Comparison of ENCODE assay signal across 15 mouse cellular contexts in genomic region chr14:120952434-120952833, GRCm38 (mm10). TPM values are rescaled to one million over a fixed set of nuclear protein-coding genes. Genes with fewer than 3 reads are reported as not detected.
DNase-seq lines count a peak whose midpoint lies in the region; ATAC-seq and TF ChIP-seq lines count a peak whose summit lies in the region.
"Had no signal": no experiment of that assay in that cellular context is flagged by ENCODE, and none has a peak within 500 bp of the region (broad histone marks: within the 10 kb centered on the region; RNA-seq: fewer than 3 reads in every experiment).

No protein-coding gene starts in this region.

- DNase-seq in heart, postnatal 4 days: peak; percentile 18
- DNase-seq in heart, adult 11 months: no peak
- no peak for DNase-seq in midbrain, postnatal 0 days (ENCODE audit: low spot score)
- peak; percentile 71 for DNase-seq in R1 (ENCODE audit: low read depth, low spot score)
- DNase-seq in cerebellum, adult 11-12 months: no peak
- no peak for DNase-seq in urinary bladder, postnatal 14 days (ENCODE audit: low spot score)
- DNase-seq: cerebellum, adult 11 months had no signal

- no peak for TF ChIP-seq POLR2A in small intestine, adult 2 months (IDR thresholded peaks at IDR 0.05; ENCODE audit: low read depth, low read length)

- ATAC-seq in midbrain, postnatal 0 days (ENCODE audit: low FRiP score): no peak
- ATAC-seq in midbrain, embryonic 15.5 days (replicated peaks): no peak
- ATAC-seq: inflammation-experienced regulatory T-cells, adult 6 months had no signal

- H3K27ac ChIP-seq in midbrain, postnatal 0 days (ENCODE audit: low read depth, low read length): no peak overlapping the region
- no peak overlapping the region for H3K27ac ChIP-seq in midbrain, embryonic 15.5 days
- no peak overlapping the region for H3K27ac ChIP-seq in small intestine, adult 2 months (ENCODE audit: insufficient read depth, low read depth, low read length)
- H3K27ac ChIP-seq: embryonic facial prominence, embryonic 13.5 days; limb, embryonic 12.5 days; macrophage; neural tube, embryonic 13.5 days had no signal

- no peaks in the 10 kb centered on the region for H3K9me3 ChIP-seq in midbrain, postnatal 0 days (ENCODE audit: low read length)
- H3K9me3 ChIP-seq in midbrain, embryonic 15.5 days: no peaks in the 10 kb centered on the region
- H3K9me3 ChIP-seq: embryonic facial prominence, embryonic 13.5 days; limb, embryonic 12.5 days had no signal

- whole genome bisulfite sequencing in midbrain, postnatal 0 days: 48% methylated on average over 2 of the region's 2 CpGs
- WGBS in midbrain, embryonic 15.5 days: 52% methylated on average over 2 of the region's 2 CpGs
- 42% methylated on average over 2 of the region's 2 CpGs for WGBS in small intestine, adult 2 months

- H3K27me3 ChIP-seq in midbrain, postnatal 0 days (ENCODE audit: insufficient read depth, low read length): no peaks in the 10 kb centered on the region
- no peaks in the 10 kb centered on the region for H3K27me3 ChIP-seq in midbrain, embryonic 15.5 days (replicated peaks)
- no peaks in the 10 kb centered on the region for H3K27me3 ChIP-seq in small intestine, adult 2 months (ENCODE audit: control insufficient read depth, insufficient read depth, low read length)
- H3K27me3 ChIP-seq: CH12.LX; embryonic facial prominence, embryonic 13.5 days; limb, embryonic 12.5 days; neural tube, embryonic 13.5 days had no signal

- H3K36me3 ChIP-seq in midbrain, postnatal 0 days (ENCODE audit: insufficient read depth, low read length): 0 out of 2 replicates have a peak, but pooled peaks cover 5% of the 10 kb centered on the region
- H3K36me3 ChIP-seq in midbrain, embryonic 15.5 days (replicated peaks): peaks cover 11% of the 10 kb centered on the region; the same call in 1 of the 2 replicates
- H3K36me3 ChIP-seq in small intestine, adult 2 months (ENCODE audit: control insufficient read depth, insufficient read depth, low read length): peaks cover 6% of the 10 kb centered on the region

- H3K9ac ChIP-seq in midbrain, postnatal 0 days (replicated peaks; ENCODE audit: low read length, poor library complexity, severe bottlenecking): no peak overlapping the region
- no peak overlapping the region for H3K9ac ChIP-seq in midbrain, embryonic 15.5 days
- H3K9ac ChIP-seq: embryonic facial prominence, embryonic 13.5 days; limb, embryonic 12.5 days; neural tube, embryonic 13.5 days had no signal

- no peak overlapping the region for H3K4me2 ChIP-seq in midbrain, postnatal 0 days (ENCODE audit: low read depth, low read length, poor library complexity, severe bottlenecking)
- H3K4me2 ChIP-seq in midbrain, embryonic 15.5 days: no peak overlapping the region
- H3K4me2 ChIP-seq: embryonic facial prominence, embryonic 13.5 days; limb, embryonic 12.5 days; neural tube, embryonic 13.5 days had no signal

- no peak overlapping the region for H3K4me3 ChIP-seq in midbrain, postnatal 0 days (ENCODE audit: low read depth, low read length)
- no peak overlapping the region for H3K4me3 ChIP-seq in midbrain, embryonic 15.5 days
- no peak overlapping the region for H3K4me3 ChIP-seq in small intestine, adult 2 months (ENCODE audit: low read depth, low read length)
- H3K4me3 ChIP-seq: embryonic facial prominence, embryonic 13.5 days; limb, embryonic 12.5 days; neural tube, embryonic 13.5 days had no signal

- peak; percentile 58 for TF ChIP-seq CTCF in midbrain, postnatal 0 days (IDR thresholded peaks at IDR 0.05)
- TF ChIP-seq CTCF in small intestine, adult 2 months (IDR thresholded peaks at IDR 0.05; ENCODE audit: extremely low read depth, insufficient read length, insufficient replicate concordance, low read depth, low read length): peak; percentile 39; the same call in 1 of the 2 replicates

- no peaks in the 10 kb centered on the region for H3K4me1 ChIP-seq in midbrain, postnatal 0 days (ENCODE audit: insufficient read depth, low read length)
- no peaks in the 10 kb centered on the region for H3K4me1 ChIP-seq in midbrain, embryonic 15.5 days
- peaks cover 3% of the 10 kb centered on the region for H3K4me1 ChIP-seq in small intestine, adult 2 months (ENCODE audit: control insufficient read depth, insufficient read depth, insufficient read length, low read length)
- H3K4me1 ChIP-seq: embryonic facial prominence, embryonic 13.5 days; limb, embryonic 12.5 days; neural tube, embryonic 13.5 days had no signal

RNA-seq across cellular contexts. Expression of gene Ipo5, which starts 41.4 kb away (rescaled TPM):
- total RNA-seq in heart, postnatal 4 days (2021): 100 to 1,000 TPM; 129 to 131 TPM
- 65.4 and 82.6 TPM in 2 replicates for total RNA-seq in midbrain, postnatal 0 days (2014; rRNA removed)
- 43.0 and 46.5 TPM in 2 replicates for polyA plus RNA-seq in midbrain, postnatal 0 days (2015; fragmentation: Nextera tagmentation; extraction: Ambion mirVana)
- 57.5 and 58.2 TPM in 2 replicates for polyA plus RNA-seq in midbrain, embryonic 15.5 days (2015; fragmentation: Nextera tagmentation; extraction: Ambion mirVana)
- 4.1 and 6.0 TPM in 2 replicates for polyA plus RNA-seq in small intestine, adult 2 months (2012; rRNA removed)

Comparison
In these comparisons a context has a peak if more than half of its experiments do, and no peak if none do; other contexts are left out.
1. DNase-seq: peak in heart, postnatal 4 days (single experiment) and R1 (single experiment); none in heart, adult 11 months (single experiment), midbrain, postnatal 0 days (single experiment), cerebellum, adult 11-12 months (single experiment) and urinary bladder, postnatal 14 days (single experiment).